Mouse (Mus musculus): ENCODE measurements around the gene Chga. TPM values are rescaled to one million over a fixed set of nuclear protein-coding genes. Genes with fewer than 3 reads are reported as not detected.

Gene Chga
- total RNA-seq, 2 experiments from 2014 or later = 123 to 124 TPM

DNA sequence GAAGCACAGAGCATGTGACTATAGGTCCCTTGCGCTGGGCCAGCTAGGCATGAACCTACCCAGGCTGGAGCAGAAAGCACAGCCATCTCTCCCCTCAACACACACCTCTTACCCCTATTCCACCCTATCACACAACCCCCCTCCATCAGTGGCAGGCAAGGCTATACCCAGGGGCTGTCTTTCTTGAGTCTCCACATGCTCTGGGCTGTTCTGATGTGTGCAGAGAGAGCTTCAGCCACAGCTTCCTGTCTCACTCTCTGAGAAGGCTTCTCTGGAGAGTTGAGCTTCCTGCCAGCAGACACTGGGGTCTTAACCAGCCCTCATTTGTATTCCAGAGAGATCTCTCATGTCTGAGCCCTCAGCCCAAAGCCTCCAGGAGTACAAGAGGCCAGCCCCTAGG is 57.7 kb downstream of the Chga start:
- H3K27ac ChIP-seq = no peak overlapping the region
- TF ChIP-seq CTCF (conservative IDR thresholded peaks at IDR 0.05) = no peak
- H3K4me3 ChIP-seq = no peak overlapping the region
- no peak for DNase-seq (ENCODE audit: low spot score in 2 of 2)

DNA sequence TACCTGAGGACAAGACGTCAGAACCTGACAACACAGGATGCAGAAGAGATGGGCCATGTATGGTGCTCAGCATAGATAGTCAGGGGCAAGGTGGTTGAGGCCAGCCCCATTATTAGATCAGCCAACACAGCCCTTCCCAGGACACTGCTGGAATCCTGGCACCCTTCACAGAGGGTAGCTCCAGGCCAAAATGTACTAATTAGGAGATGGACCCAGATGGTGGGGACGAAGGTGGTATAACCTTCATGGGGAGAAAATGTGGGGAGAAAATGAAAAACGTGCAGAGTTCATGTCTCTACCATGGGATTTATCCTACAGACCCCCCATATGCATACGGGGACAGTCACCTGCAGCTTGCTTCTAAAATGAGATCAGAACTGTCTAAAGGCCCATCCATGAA is 58.6 kb downstream of the Chga start:
- H3K27ac ChIP-seq = no peak overlapping the region
- H3K4me3 ChIP-seq = no peak overlapping the region
- no peak for DNase-seq (ENCODE audit: low spot score in 2 of 2)
- TF ChIP-seq CTCF (conservative IDR thresholded peaks at IDR 0.05) = no peak

Other genes with a start within 250 kb of the Chga start
- 10 to 100 TPM; 78.6 to 84.8 TPM for gene Lgmn, start 115.2 kb upstream of the Chga start, total RNA-seq (2021)
- 10 to 100 TPM; 24.6 to 26.3 TPM for gene Golga5, start 85.8 kb upstream of the Chga start, total RNA-seq (2021)
- gene Itpk1, start 150.0 kb downstream of the Chga start, total RNA-seq (2021) = 10 to 100 TPM; 66.6 to 76.8 TPM
- gene Moap1, start 188.7 kb downstream of the Chga start, total RNA-seq (2021) = 10 to 100 TPM; 24.3 to 24.9 TPM
- 1 to 10 TPM; 5.1 TPM for gene Tmem251, start 188.8 kb downstream of the Chga start, total RNA-seq (2021)
- gene Gm28051, start 202.8 kb downstream of the Chga start, total RNA-seq (2021) = not detected
- 10 to 100 TPM; 13.2 to 13.4 TPM for gene Gon7, start 202.8 kb downstream of the Chga start, total RNA-seq (2021)
- gene Ubr7, start 203.0 kb downstream of the Chga start, total RNA-seq (2021) = 10 to 100 TPM; 29.8 to 31.3 TPM
- gene Gm20604, start 203.7 kb downstream of the Chga start, total RNA-seq (2021) = 10 to 100 TPM; 13.2 to 16.0 TPM